Mouse (Mus musculus): ENCODE results near the gene BC004004. TPM values are rescaled to one million over a fixed set of nuclear protein-coding genes. Genes with fewer than 3 reads are reported as not detected.
A peak's percentile ranks its signal among the peaks of the same experiment; 100 is the strongest.
"Not testable (repeated sequence)": the region's sequence is repeated elsewhere in the genome, so short reads cannot be mapped to it uniquely, and the experiment has no call there.

Gene BC004004
- total RNA-seq, 2 experiments from 2014 or later = 78.9 to 85.0 TPM

- Histone ChIP-seq H3K27ac (no peak overlapping the region), H3K4me3 (no peak overlapping the region)
- no peak for DNase-seq (ENCODE audit: extremely low spot score in 1 of 2, low spot score in 2 of 2)
- TF ChIP-seq CTCF (IDR thresholded peaks at IDR 0.05) = no peak
- intact Hi-C loops (cut with DNase I) = no loop called here
Observed at GRCm38 (mm10) chr17:29261603-29262258, 6.9 kb upstream of the BC004004 start.

GRCm38 (mm10) chr17:29262259-29262649 lies 6.3 kb upstream of the BC004004 start:
- TF ChIP-seq CTCF (IDR thresholded peaks at IDR 0.05) = no peak
- no peak for DNase-seq (ENCODE audit: extremely low spot score in 1 of 2, low spot score in 2 of 2)
- Histone ChIP-seq H3K27ac (no peak overlapping the region), H3K4me3 (no peak overlapping the region)
- intact Hi-C loops (cut with DNase I) = no loop called here

- Histone ChIP-seq H3K4me3 (peak overlapping the region; percentile 89), H3K27ac (peak overlapping the region; percentile 84)
- TF ChIP-seq CTCF (IDR thresholded peaks at IDR 0.05) = no peak
- intact Hi-C loops (cut with DNase I) = no loop called here
- DNase-seq (ENCODE audit: extremely low spot score in 1 of 2, low spot score in 2 of 2) = no peak
Observed at GRCm38 (mm10) chr17:29263417-29263816, 5.2 kb upstream of the BC004004 start.

GRCm38 (mm10) chr17:29263840-29264633 lies 4.6 kb upstream of the BC004004 start, which contains the start of gene Ppil1:
TSS of gene Ppil1 (minus strand) at chr17:29264186.
- peak within 1 kb of the TSS; percentile 89 for H3K4me3 ChIP-seq
- intact Hi-C loops (cut with DNase I) = no loop called here
- H3K27ac ChIP-seq = peak within 1 kb of the TSS; percentile 84
- DNase-seq (ENCODE audit: extremely low spot score in 1 of 2, low spot score in 2 of 2) = peak; percentile 76 to 77
- no peak for TF ChIP-seq CTCF (IDR thresholded peaks at IDR 0.05)

GRCm38 (mm10) chr17:29264760-29265159 lies 3.8 kb upstream of the BC004004 start:
- no peak overlapping the region for H3K27ac ChIP-seq
- no peak overlapping the region for H3K4me3 ChIP-seq
- intact Hi-C loops (cut with DNase I) = no loop called here

GRCm38 (mm10) chr17:29267040-29267439 lies 1.5 kb upstream of the BC004004 start:
- intact Hi-C loops (cut with DNase I); H3K4me3 ChIP-seq; H3K27ac ChIP-seq; DNase-seq (ENCODE audit: extremely low spot score in 1 of 2, low spot score in 2 of 2): not testable (repeated sequence)

More at GRCm38 (mm10) chr17:29264760-29265159, 3.8 kb upstream of the BC004004 start:
- TF ChIP-seq CTCF (IDR thresholded peaks at IDR 0.05) = no peak
- DNase-seq (ENCODE audit: extremely low spot score in 1 of 2, low spot score in 2 of 2) = no peak

GRCm38 (mm10) chr17:29267931-29268681 lies 482 bp upstream of the BC004004 start:
- peak overlapping the region; percentile 84 for H3K4me3 ChIP-seq
- H3K27ac ChIP-seq = peak overlapping the region; percentile 89
- no peak for DNase-seq (ENCODE audit: extremely low spot score in 1 of 2, low spot score in 2 of 2)
- no peak for TF ChIP-seq CTCF (IDR thresholded peaks at IDR 0.05)
- intact Hi-C loops (cut with DNase I) = loop anchor here (2.0 kb wide), 3 partner anchors 79 to 223 kb away; partner anchors contain the start of genes Mtch1 and Pim1

DNA sequence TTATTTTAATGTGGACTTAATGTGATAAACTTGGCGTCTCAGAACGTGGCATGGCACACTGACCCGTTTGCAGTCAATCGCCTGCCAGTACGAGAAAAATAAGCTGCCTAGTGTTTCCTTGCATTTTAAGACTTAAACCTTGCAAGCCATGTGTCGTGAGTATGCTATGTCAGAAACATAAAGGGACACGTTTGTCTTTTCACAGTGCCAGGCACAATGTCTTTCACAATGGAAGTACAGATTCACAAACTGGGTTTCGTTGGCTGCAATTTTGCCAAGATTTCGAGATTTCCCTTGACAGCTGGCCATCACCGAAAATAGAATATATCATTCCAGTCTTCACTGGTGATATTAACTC lies 740 bp downstream of the BC004004 start:
- Histone ChIP-seq H3K4me3 (peak overlapping the region; percentile 84), H3K27ac (peak overlapping the region; percentile 89)
- no peak for TF ChIP-seq CTCF (IDR thresholded peaks at IDR 0.05)
- intact Hi-C loops (cut with DNase I) = loop anchor here (2.0 kb wide), 3 partner anchors 77 to 221 kb away; partner anchors contain the start of genes Mtch1 and Pim1
- DNase-seq (ENCODE audit: extremely low spot score in 1 of 2, low spot score in 2 of 2) = no peak

- intact Hi-C loops (cut with DNase I) = no loop called here
- no peak for TF ChIP-seq CTCF (IDR thresholded peaks at IDR 0.05)
- DNase-seq (ENCODE audit: extremely low spot score in 1 of 2, low spot score in 2 of 2) = no peak
- Histone ChIP-seq H3K27ac (no peak overlapping the region), H3K4me3 (no peak overlapping the region)
Observed at GRCm38 (mm10) chr17:29270148-29270698, 1.6 kb downstream of the BC004004 start.

- H3K4me3 ChIP-seq = no peak overlapping the region
- intact Hi-C loops (cut with DNase I) = no loop called here
- H3K27ac ChIP-seq = no peak overlapping the region
- DNase-seq (ENCODE audit: extremely low spot score in 1 of 2, low spot score in 2 of 2) = no peak
- no peak for TF ChIP-seq CTCF (IDR thresholded peaks at IDR 0.05)
Observed at GRCm38 (mm10) chr17:29273156-29273555, 4.6 kb downstream of the BC004004 start.

DNA sequence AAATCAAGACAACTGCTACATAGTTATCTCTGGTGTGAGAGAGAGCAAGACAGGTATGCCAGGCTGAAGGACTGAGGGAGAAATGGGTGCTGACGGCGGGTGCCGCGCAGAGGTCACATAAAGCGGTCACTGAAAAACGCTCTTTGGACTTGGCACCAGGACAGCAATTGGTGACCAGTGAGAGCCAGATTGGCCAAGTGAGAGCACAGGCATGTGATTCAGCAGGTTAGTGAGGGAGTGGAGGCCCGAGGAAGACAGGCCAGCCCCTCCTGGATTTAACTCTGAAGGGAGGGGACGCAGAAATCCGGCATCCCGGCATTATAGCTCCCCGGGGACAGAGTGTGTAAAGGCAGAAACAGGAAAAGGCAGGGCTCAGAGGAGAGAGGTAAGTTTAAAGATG lies 5.3 kb downstream of the BC004004 start:
- TF ChIP-seq CTCF (IDR thresholded peaks at IDR 0.05) = no peak

More for the DNA sequence above, 5.3 kb downstream of the BC004004 start:
- intact Hi-C loops (cut with DNase I) = no loop called here
- no peak for DNase-seq (ENCODE audit: extremely low spot score in 1 of 2, low spot score in 2 of 2)
- H3K27ac ChIP-seq = no peak overlapping the region
- H3K4me3 ChIP-seq = no peak overlapping the region

All from left cerebral cortex, adult 2 months (tissue).